Mouse (Mus musculus): ENCODE measurements around the gene Hs3st6. TPM values are rescaled to one million over a fixed set of nuclear protein-coding genes. Genes with fewer than 3 reads are reported as not detected.

The Hs3st6 gene
- polyA plus RNA-seq (2014; fragmentation: Nextera tagmentation; extraction: Ambion mirVana), result 0.18 and 0.23 TPM in 2 replicates

- peak within 1 kb of the TSS; percentile 33; the same call in 1 of the 2 replicates for H3K9ac ChIP-seq (ENCODE audit: low read length)
- H3K27me3 ChIP-seq (ENCODE audit: control insufficient read depth, insufficient read depth, low read length), result peaks cover 52% of the 10 kb centered on the region
- ATAC-seq (ENCODE audit: low FRiP score), result peak; percentile 91
- peaks cover 7% of the 10 kb centered on the region for H3K4me1 ChIP-seq (ENCODE audit: control insufficient read depth, insufficient read depth, low read length)
- H3K27ac ChIP-seq (ENCODE audit: low read depth, low read length), result no peak within 1 kb of the TSS
- WGBS, result under 1% methylated on average over 68 of the region's 82 CpGs
- no peaks in the 10 kb centered on the region for H3K9me3 ChIP-seq (ENCODE audit: control insufficient read depth, low read length)
- peak within 1 kb of the TSS; percentile 48 for H3K4me3 ChIP-seq (ENCODE audit: low read depth, low read length)
- peak within 1 kb of the TSS; percentile 96 for H3K4me2 ChIP-seq
- H3K36me3 ChIP-seq (ENCODE audit: control insufficient read depth, insufficient read depth, low read length), result no peaks in the 10 kb centered on the region
- peak; percentile 93 for DNase-seq (ENCODE audit: low spot score, missing footprints)
These were observed at the start of gene Hs3st6 for GRCm38 (mm10) chr17:24752415-24753394. Gene Hs3st6 (plus strand): TSS chr17:24752988.

GRCm38 (mm10) chr17:24705821-24706220, 47.0 kb upstream of the Hs3st6 start:
- Histone ChIP-seq H3K4me2 (no peak overlapping the region), H3K9ac (ENCODE audit: low read length) (no peak overlapping the region), H3K27me3 (ENCODE audit: control insufficient read depth, insufficient read depth, low read length) (no peaks in the 10 kb centered on the region), H3K27ac (ENCODE audit: low read depth, low read length) (no peak overlapping the region), H3K36me3 (ENCODE audit: control insufficient read depth, insufficient read depth, low read length) (peaks cover 26% of the 10 kb centered on the region), H3K9me3 (ENCODE audit: control insufficient read depth, low read length) (no peaks in the 10 kb centered on the region), H3K4me1 (ENCODE audit: control insufficient read depth, insufficient read depth, low read length) (peaks cover 6% of the 10 kb centered on the region; the same call in 1 of the 2 replicates), H3K4me3 (ENCODE audit: low read depth, low read length) (no peak overlapping the region)
- DNase-seq (ENCODE audit: low spot score, missing footprints) (no peak), ATAC-seq (ENCODE audit: low FRiP score) (no peak)
- 96% methylated on average over 3 of the region's 3 CpGs for WGBS

- Histone ChIP-seq H3K9ac (ENCODE audit: low read length) (peak within 1 kb of the TSS; percentile 84), H3K4me2 (peak within 1 kb of the TSS; percentile 76), H3K4me3 (ENCODE audit: low read depth, low read length) (peak within 1 kb of the TSS; percentile 83), H3K9me3 (ENCODE audit: control insufficient read depth, low read length) (no peaks in the 10 kb centered on the region), H3K36me3 (ENCODE audit: control insufficient read depth, insufficient read depth, low read length) (peaks cover 16% of the 10 kb centered on the region), H3K27ac (ENCODE audit: low read depth, low read length) (no peak within 1 kb of the TSS; the same call in 1 of the 2 replicates), H3K27me3 (ENCODE audit: control insufficient read depth, insufficient read depth, low read length) (no peaks in the 10 kb centered on the region), H3K4me1 (ENCODE audit: control insufficient read depth, insufficient read depth, low read length) (peaks cover 6% of the 10 kb centered on the region; the same call in 1 of the 2 replicates)
- DNase-seq (ENCODE audit: low spot score, missing footprints), result peak; percentile 100
- peak; percentile 85 for ATAC-seq (ENCODE audit: low FRiP score)
- WGBS, result 4% methylated on average over 32 of the region's 32 CpGs
These were observed 45.6 kb upstream of the Hs3st6 start, which contains the start of gene Tbl3 for GRCm38 (mm10) chr17:24706982-24707800. Gene Tbl3 (minus strand): TSS chr17:24707660.

- peak overlapping the region; percentile 83 for H3K4me3 ChIP-seq (ENCODE audit: low read depth, low read length)
- H3K4me1 ChIP-seq (ENCODE audit: control insufficient read depth, insufficient read depth, low read length), result peaks cover 6% of the 10 kb centered on the region; the same call in 1 of the 2 replicates
- H3K27ac ChIP-seq (ENCODE audit: low read depth, low read length), result no peak overlapping the region; the same call in 1 of the 2 replicates
- peak overlapping the region; percentile 84 for H3K9ac ChIP-seq (ENCODE audit: low read length)
- DNase-seq (ENCODE audit: low spot score, missing footprints) (peak; percentile 86), ATAC-seq (ENCODE audit: low FRiP score) (peak; percentile 70; the same call in 1 of the 2 replicates)
- H3K27me3 ChIP-seq (ENCODE audit: control insufficient read depth, insufficient read depth, low read length), result no peaks in the 10 kb centered on the region
- WGBS, result 8% methylated on average over 24 of the region's 24 CpGs
- peak overlapping the region; percentile 76 for H3K4me2 ChIP-seq
- no peaks in the 10 kb centered on the region for H3K9me3 ChIP-seq (ENCODE audit: control insufficient read depth, low read length)
- peaks cover 13% of the 10 kb centered on the region for H3K36me3 ChIP-seq (ENCODE audit: control insufficient read depth, insufficient read depth, low read length)
These were observed 44.9 kb upstream of the Hs3st6 start for GRCm38 (mm10) chr17:24707801-24708425.

- H3K9ac ChIP-seq (ENCODE audit: low read length), result no peak overlapping the region
- 28% methylated on average over 2 of the region's 2 CpGs for WGBS
- H3K4me1 ChIP-seq (ENCODE audit: control insufficient read depth, insufficient read depth, low read length), result peaks cover 6% of the 10 kb centered on the region; the same call in 1 of the 2 replicates
- H3K9me3 ChIP-seq (ENCODE audit: control insufficient read depth, low read length), result no peaks in the 10 kb centered on the region
- H3K36me3 ChIP-seq (ENCODE audit: control insufficient read depth, insufficient read depth, low read length), result peaks cover 12% of the 10 kb centered on the region
- no peak overlapping the region for H3K4me3 ChIP-seq (ENCODE audit: low read depth, low read length)
- no peaks in the 10 kb centered on the region for H3K27me3 ChIP-seq (ENCODE audit: control insufficient read depth, insufficient read depth, low read length)
- no peak overlapping the region for H3K4me2 ChIP-seq
- no peak for ATAC-seq (ENCODE audit: low FRiP score)
- no peak overlapping the region for H3K27ac ChIP-seq (ENCODE audit: low read depth, low read length)
- no peak for DNase-seq (ENCODE audit: low spot score, missing footprints)
These were observed 44.1 kb upstream of the Hs3st6 start for GRCm38 (mm10) chr17:24708646-24709045.

DNA sequence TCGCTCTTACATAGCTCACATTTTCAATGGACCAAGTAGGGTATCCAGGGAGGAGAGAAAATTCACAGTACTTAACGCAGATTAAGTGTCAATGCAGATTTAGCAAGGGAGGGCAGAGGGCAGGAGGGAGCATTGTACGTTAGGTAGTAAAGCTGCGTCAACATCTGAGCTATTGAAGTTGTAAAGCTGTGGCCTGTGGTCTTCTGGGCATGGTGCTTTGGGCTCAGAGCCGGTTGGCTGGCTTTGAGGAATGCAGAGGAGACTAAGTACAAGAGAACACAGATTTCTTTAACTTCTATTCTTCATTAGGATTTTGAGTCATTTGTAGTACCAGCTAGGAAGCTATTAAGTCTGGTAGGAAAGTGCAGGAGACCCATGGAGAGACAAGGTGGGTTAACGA, 37.2 kb upstream of the Hs3st6 start:
- Histone ChIP-seq H3K36me3 (ENCODE audit: control insufficient read depth, insufficient read depth, low read length) (no peaks in the 10 kb centered on the region), H3K4me1 (ENCODE audit: control insufficient read depth, insufficient read depth, low read length) (no peaks in the 10 kb centered on the region), H3K9me3 (ENCODE audit: control insufficient read depth, low read length) (no peaks in the 10 kb centered on the region), H3K4me2 (no peak overlapping the region), H3K4me3 (ENCODE audit: low read depth, low read length) (no peak overlapping the region), H3K9ac (ENCODE audit: low read length) (no peak overlapping the region), H3K27ac (ENCODE audit: low read depth, low read length) (no peak overlapping the region), H3K27me3 (ENCODE audit: control insufficient read depth, insufficient read depth, low read length) (no peaks in the 10 kb centered on the region)
- 18% methylated on average over 6 of the region's 6 CpGs for WGBS
- no peak for ATAC-seq (ENCODE audit: low FRiP score)
- DNase-seq (ENCODE audit: low spot score, missing footprints), result no peak

DNA sequence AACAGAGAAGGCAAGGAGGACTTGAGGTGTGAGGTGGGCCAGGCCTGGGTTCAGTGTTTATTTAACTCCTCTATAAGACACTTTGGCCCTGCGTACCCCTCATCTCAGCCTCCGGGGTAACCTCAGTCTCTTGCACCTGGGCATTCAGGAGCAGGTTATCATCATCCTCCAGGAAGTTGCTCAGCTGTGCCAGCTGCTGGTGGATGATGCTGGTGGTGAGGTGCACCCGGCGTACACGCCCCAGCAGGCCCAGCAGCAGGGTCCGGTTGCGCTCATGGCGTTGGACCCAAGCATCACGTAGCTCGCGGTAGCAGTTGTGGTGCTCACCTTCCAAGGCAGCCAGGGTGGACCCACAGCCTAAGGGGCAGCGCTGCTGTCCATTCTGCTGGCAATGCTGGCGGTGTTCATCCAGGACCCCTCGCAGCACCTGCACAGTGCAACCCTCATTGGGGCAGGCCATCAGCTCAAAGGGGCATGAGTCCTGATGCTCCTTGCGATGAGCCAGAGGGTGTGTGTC, 36.6 kb upstream of the Hs3st6 start:
- no peak for ATAC-seq (ENCODE audit: low FRiP score)
- H3K4me2 ChIP-seq, result no peak overlapping the region
- DNase-seq (ENCODE audit: low spot score, missing footprints), result no peak
- no peak overlapping the region for H3K27ac ChIP-seq (ENCODE audit: low read depth, low read length)
- H3K27me3 ChIP-seq (ENCODE audit: control insufficient read depth, insufficient read depth, low read length), result no peaks in the 10 kb centered on the region
- no peaks in the 10 kb centered on the region for H3K9me3 ChIP-seq (ENCODE audit: control insufficient read depth, low read length)
- WGBS, result 88% methylated on average over 15 of the region's 15 CpGs
- 0 out of 2 replicates have a peak, but pooled peaks cover under 1% of the 10 kb centered on the region for H3K36me3 ChIP-seq (ENCODE audit: control insufficient read depth, insufficient read depth, low read length)
- H3K9ac ChIP-seq (ENCODE audit: low read length), result no peak overlapping the region
- H3K4me1 ChIP-seq (ENCODE audit: control insufficient read depth, insufficient read depth, low read length), result peaks cover 2% of the 10 kb centered on the region
- H3K4me3 ChIP-seq (ENCODE audit: low read depth, low read length), result no peak overlapping the region

DNA sequence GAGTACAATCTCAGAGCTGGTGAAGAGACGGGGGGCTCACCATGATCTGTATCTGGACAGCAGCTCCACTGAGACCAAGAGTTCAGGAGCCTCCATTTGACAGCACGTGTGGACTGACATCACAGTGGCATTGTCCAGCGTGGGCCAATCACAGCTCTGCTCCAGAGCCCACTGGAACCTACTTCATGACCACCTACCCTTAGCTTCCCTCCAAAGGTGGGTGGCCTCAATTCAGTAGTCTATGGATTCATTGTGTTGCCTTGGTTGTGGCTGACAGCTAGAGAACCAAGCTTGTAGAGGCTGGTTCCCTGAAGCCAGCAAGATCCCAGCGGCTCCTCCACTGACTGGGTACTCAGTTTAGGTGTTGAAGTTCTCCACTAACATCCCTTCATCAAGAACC, 34.8 kb upstream of the Hs3st6 start, which contains the start of the genes Rnf151 and Rps2:
Gene Rnf151 (minus strand): TSS at position 121 of the 400 bp plus-strand sequence.
Gene Rps2 (plus strand): TSS at position 174 of the 400 bp plus-strand sequence.
- H3K36me3 ChIP-seq (ENCODE audit: control insufficient read depth, insufficient read depth, low read length), result peaks cover 11% of the 10 kb centered on the region
- no peak within 1 kb of the TSS for H3K9ac ChIP-seq (ENCODE audit: low read length)
- DNase-seq (ENCODE audit: low spot score, missing footprints), result no peak
- ATAC-seq (ENCODE audit: low FRiP score), result no peak
- no peak within 1 kb of the TSS for H3K27ac ChIP-seq (ENCODE audit: low read depth, low read length)
- H3K4me1 ChIP-seq (ENCODE audit: control insufficient read depth, insufficient read depth, low read length), result peaks cover 7% of the 10 kb centered on the region
- peak within 1 kb of the TSS; percentile 55 for H3K4me2 ChIP-seq
- H3K27me3 ChIP-seq (ENCODE audit: control insufficient read depth, insufficient read depth, low read length), result no peaks in the 10 kb centered on the region
- peak within 1 kb of the TSS; percentile 88 for H3K4me3 ChIP-seq (ENCODE audit: low read depth, low read length)
- H3K9me3 ChIP-seq (ENCODE audit: control insufficient read depth, low read length), result no peaks in the 10 kb centered on the region
- 82% methylated on average over 4 of the region's 4 CpGs for WGBS
